Mouse (Mus musculus): ENCODE measurements around the gene Hmces.
"Not testable (repeated sequence)": the region's sequence is repeated elsewhere in the genome, so short reads cannot be mapped to it uniquely, and the experiment has no call there.

The Hmces gene

DNA sequence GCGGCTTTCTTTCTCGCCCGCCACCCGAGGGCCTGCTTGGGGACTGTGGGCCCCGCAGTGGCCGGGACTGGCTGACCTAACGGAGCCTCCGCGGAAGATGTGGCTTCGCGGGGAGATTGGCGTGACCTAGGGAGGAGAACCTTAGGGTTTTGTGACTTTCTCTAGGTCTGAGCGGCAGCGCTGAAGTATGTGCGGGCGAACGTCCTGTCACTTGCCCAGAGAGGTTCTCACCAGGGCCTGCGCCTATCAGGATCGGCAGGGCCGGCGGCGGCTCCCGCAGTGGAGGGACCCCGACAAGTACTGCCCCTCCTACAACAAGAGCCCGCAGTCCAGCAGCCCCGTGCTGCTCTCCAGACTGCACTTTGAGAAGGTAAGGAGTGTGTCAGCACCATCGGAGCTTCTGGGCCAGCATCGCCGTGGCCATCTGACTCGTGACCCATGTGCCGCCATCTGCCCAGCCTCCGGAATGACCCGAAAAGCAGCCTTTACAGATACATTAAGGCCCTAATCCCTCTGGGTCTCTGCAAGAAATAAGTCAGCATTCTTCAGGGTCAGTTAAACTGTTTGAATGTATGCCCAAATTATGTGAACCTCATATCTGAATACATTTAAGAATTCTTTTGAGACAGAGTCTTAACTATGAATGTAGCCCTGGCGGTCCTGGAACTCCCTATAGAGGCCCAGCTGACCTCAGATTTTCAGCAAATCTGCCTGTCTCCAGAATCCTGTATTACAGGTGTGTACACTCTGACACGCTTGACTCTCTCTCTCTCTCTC is 779 bp downstream of the Hmces start:
- peak; percentile 20 for DNase-seq (ENCODE audit: low spot score)

DNA sequence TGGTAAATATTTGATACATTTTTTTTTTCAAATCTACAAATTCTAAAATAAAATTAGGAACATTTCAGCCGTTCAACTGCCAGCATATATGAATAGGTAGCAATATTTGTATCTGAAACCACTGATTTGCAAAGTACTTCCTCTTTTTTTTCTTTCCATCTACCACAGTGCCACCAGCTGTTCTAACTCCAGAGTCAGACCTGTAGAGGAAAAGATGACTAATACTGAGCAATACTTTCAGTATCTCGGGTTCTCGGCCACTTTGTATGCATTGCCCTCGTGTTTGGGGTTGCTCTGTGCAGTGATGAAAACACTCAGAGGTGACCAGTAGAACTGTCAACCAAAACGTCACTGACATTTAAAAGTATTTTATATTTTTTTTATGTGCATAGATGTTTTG is 2.2 kb downstream of the Hmces start:
- peak; percentile 40 for DNase-seq (ENCODE audit: low spot score)

DNA sequence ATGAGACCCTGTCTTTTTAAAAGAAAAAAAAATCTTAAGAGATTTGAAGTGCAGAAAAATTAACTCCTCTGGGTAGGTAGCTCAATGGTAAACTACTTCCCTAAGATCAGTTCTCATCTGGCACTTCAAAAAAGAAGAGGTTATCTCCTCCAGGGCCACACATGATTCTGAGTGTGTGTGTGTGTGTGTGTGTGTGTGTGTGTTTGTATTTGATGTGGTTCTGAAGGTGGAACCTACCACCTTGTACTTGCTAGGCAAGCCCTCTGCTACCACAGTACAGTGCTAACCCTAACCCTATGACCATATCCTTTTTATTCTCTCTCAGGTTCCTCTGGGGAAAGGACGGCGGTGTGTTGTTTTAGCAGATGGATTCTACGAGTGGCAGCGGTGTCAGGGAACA is 7.5 kb downstream of the Hmces start:
- no peak for DNase-seq (ENCODE audit: low spot score)

DNA sequence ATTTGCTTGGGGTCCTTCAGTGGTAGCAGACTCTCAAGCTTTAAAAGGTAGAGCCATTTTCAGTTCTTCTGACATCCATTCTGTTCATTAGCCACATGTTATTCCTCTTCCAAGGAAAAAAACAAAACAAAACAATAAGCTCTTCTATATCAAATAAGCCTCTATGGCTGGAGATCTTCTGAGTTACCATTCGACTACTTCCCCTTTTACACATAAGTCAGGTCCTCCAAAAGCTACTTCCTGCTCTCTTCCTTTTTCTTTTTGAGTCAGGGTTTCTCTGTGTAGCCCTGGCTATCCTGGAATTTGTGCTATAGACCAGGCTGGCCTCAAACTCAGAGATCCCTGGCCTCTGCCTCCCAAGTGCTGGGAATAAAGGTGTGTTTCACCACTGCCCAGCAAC is 9.9 kb downstream of the Hmces start:
- DNase-seq (ENCODE audit: low spot score) = no peak

DNA sequence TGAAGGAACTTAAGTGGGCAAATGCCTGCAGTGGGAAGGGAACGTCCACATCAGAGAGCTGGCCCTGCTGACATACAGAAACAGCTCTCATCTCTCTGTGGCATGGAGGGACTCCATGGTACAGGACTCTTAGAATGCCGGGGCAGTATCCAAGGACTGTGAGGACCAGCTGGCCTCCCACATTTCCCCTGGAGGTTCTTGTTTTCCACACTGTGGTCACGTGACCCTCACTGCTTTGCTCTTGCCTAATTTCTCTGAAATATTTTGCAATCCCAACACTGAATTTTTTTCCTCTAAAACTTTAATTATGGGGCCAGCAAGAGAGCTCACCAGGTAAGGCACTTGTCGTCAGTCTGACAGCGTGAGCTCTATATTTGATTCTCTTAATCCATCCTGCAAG is 21.3 kb downstream of the Hmces start:
- peak; percentile 23 for DNase-seq (ENCODE audit: low spot score)

DNA sequence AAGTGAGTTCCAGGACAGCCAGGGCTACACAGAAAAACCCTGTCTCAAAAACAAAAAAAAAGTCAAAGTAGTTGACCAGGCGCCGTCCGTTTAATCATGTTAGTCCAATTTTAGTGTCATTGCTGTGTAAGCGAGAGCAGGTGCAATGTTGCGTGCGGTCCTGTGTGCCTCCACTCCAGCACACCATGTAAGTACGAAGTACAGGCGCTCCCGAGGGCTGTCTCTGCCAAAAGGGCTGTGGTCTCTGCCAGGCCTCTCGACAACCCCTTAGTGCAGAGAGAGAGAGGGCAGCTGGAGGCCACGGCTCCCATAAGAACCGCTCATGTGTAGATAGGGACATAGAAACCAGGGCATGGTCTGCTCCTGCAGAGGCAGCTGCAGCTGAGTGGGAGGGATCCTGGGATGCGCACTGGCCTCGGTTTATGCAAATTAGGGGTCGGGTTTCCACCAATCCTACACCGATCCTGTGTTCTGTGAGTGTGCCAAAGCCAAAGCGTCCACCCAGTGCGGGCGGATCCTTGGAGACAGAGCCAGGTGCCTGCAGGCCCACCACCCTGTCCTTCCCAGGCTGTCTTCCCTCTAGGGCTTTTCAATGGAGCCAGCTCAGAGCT is 23.5 kb downstream of the Hmces start:
- no peak for DNase-seq (ENCODE audit: low spot score)

DNA sequence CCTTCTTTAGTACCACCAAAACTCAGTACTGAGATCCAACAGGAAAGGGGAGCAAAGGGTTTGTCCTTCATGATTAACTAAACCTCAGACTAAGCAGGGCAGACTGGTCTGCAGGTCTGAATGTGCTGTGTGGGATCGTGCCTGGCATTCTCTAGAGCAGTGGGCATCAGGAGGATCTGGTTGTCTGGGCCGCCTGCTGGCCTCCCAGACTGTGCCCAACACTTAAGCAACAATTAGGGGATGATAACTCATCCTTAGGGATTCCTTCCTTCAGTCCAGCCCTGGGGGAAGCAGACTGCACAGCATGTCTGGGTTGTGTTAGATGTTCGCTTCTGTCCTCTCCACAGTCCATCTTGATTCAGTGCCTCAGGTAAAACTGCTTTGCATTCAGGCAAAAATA is 25.2 kb downstream of the Hmces start:
- DNase-seq (ENCODE audit: low spot score) = no peak

DNA sequence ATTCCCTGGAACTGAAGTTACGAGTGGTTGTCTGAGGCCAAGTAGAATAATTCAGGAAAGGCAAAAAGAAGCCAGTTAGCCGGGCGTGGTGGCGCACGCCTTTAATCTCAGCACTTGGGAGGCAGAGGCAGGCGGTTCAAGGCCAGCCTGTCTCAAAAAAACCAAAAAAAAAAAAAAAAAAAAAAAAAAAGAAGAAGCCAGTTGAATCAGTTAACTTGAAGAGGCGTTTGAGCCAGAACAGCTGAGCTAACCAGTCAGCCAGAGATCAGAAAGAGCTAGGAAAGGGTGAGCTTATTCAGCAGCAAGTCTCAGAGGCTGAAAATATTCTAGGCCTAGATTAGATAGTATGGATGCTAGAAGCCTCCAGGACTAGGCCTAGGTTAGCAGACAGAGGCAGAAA is 28.4 kb downstream of the Hmces start:
- no peak for DNase-seq (ENCODE audit: low spot score)

DNA sequence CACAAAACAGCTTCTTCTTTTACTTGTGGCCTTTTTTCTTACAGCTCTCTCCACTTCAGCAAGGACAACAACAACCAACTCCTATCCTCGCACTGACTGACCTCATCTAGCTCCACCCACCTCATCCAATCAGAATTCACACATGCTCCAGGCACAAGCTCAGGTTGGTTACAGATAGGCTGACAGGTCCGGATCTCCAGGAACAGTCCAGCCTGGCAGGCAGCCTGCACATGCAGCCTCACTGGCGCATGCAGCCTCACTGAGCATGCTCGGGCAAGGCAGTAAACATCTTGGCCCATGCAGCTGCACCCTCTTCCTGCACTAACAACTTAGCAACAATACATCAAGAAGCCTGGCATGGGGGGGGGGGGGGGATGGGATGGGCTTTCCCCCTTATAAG is 48.7 kb downstream of the Hmces start:
- not testable (repeated sequence) for DNase-seq (ENCODE audit: low spot score)

DNA sequence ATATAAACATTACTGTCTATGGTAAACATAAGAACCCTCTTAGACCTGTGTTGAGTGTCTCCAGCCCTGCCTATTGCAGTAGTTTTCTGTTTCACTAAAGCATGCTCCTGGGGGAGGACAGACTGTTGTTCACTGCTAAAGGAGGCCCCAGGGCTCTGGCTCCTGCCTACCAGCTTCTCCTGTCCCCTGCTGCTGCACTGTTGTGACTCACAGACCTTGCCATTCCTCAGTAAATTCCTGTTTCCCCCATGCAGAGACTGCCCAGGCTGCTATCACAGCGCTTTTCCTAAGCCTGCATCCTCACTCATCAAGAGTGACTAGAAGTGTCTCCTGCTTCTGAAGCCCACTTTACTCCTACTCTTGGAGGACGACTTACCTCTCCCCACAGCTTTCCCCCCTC is 56.3 kb downstream of the Hmces start:
- no peak for DNase-seq (ENCODE audit: low spot score)

DNA sequence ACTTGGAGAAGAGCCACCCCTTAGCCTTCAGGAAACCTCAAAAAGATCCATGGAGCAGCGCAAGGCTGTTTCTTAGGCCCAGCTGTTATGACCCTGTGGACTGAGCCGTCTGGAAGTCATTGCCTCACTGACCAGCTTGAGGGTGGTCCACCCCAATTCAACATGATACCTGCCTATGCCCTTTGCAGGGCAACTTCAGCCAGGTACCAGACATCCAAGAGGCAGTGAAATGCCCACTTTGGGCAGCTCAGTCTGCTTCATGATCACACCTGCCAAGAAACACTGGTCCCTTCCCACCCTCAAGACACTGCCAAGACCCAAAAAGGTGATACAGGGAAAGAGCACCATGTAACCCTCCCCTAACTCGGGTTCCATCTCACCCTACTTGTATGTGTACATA is 66.0 kb downstream of the Hmces start:
- no peak for DNase-seq (ENCODE audit: low spot score)

DNA sequence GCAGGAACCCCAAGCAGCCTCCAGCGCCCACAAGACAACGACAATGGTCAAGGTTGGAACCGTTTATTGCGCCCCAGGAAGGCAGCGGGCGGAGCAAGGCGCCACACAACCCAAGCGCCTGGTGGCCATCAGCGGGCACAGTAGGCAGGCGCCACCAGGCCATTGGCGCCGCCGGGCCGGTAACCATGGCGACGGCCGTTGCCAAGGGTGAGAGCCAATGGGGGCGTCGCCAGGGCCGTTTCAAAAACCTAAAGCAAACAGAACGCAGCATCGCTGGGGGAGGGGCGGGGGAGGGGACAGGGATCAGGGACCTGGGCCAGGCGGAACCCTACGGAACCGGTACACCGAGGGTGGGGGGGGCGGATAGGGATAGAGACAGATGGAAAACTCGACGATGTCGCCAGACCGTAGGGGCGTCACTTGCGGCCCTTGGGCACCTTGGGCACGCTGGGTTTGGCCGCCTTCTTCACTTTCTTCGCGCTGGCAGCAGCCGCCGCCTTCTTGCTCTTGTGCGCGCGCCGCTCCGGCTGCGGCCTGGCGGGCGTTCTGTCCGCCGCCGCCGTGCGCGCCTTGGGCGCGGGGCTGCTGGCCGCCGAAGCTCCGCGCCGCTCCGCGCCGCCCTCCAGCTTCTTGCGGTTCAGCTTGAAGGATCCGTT is 66.8 kb downstream of the Hmces start:
- peak; percentile 42 for DNase-seq (ENCODE audit: low spot score)

DNA sequence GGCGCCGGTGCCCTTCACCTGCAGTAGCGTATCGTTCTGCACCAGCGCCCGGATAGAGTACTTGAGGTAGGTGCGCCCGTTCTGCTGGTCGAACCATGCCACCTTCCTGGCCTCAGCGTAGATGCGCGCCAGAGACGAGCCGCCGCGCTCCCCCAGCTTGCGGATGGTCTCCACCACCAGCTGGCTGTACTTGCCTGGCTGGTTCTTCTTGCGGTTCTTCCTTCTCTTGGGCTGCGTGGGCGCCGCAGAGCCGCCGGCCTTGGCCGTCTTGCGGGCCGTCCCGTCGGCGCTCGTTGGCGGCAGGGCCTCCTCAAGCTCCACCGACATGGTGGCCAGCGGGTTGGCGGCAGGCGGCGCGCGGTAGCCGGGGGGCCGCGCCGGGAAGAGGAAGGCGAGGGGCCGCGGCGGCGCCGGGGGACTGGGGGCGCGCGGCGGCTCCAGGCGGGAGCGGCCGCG is 67.3 kb downstream of the Hmces start:
- DNase-seq (ENCODE audit: low spot score) = no peak

DNA sequence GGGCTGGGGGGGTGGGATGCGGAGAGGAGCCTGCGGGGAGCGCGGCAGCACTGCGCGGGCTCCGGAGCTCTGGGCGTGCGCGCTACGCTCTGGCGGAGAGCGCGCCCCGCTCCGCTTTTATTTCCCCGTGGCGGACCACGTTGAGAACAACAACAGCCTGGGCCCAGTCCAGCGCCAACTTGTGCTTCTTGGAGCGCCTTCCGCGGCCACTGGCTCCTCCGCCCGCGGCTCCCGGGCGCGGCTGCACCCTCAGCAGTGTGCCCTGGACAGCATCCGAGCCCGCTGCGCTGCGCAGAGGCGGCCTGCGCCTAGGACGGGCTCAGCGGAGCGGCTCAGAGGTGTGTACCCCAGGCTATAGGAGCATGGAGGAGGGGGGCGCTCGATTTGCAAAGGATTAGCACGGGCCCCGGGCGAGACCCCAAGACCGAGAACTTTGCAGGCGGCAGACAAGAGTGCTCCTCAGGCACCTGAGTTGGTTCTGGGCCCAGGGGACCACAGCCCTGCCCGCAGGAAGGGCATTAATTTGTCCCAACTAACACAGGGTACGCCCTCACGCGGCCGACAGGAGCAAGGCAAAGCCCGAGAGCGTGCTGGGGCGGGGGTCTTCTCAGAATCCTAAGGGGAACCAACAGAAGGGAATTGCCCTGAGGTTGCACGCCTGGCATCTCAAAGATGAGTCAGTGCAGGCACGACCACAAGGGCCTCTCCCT is 68.0 kb downstream of the Hmces start, which contains the start of gene H1fx:
TSS of gene H1fx (minus strand) at position 91 of the 710 bp plus-strand sequence.
- peak; percentile 37 for DNase-seq (ENCODE audit: low spot score)

DNA sequence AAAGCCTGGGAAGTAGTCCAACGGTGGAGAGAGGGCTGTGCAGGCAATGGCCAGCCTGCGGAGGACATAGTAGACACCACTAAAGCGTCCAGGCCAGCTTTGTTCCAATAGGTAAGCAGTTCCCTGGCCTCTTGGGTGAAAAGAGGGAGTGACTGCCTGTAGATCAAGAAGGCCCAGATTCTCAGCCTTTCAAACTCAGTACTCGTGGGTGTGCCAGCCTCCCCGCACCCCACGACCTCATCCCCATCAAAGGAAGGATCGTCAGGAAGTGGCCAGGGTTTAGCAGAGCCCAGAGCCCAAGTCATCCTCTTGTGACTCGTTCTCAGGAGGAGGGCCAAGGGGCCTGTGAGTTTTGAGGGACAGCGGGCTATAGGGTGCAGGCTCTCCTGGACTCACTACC is 68.8 kb downstream of the Hmces start:
- no peak for DNase-seq (ENCODE audit: low spot score)

Data from lung, postnatal 25 days (tissue).